Mouse (Mus musculus): Measurements from ENCODE around the gene P2ry12. TPM values are rescaled to one million over a fixed set of nuclear protein-coding genes. Genes with fewer than 3 reads are reported as not detected.
A peak's percentile ranks its signal among the peaks of the same experiment; 100 is the strongest.

P2ry12 gene
- polyA plus RNA-seq, 1 experiment from 2014 or later = 2.2 TPM

DNA sequence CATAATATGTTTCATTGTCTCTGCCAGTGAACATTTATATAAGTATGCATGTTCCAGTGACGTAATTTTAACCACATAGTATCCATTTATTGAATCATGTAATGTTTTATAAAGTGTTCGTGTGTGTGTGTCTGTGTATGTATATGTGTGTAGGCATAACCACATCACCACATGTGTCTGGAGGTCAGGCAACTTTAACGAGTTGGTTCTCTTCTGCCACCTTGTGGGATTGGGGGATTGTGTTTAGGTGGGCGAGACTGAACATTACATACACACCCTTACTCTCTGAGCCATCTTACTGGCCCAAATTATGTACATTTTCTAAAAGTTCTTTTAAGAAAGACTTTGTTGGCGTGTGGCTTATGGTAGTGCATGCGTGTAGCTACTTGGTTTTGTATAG lies 94.2 kb downstream of the P2ry12 start:
- H3K4me2 ChIP-seq (replicated peaks; ENCODE audit: low read depth) = no peak overlapping the region
- no peaks in the 10 kb centered on the region for H3K4me1 ChIP-seq (replicated peaks; ENCODE audit: control insufficient read depth, insufficient read depth, low read length)
- peak; percentile 39 for TF ChIP-seq CTCF (IDR thresholded peaks at IDR 0.05; ENCODE audit: low read depth)
- no peak overlapping the region for H3K27ac ChIP-seq (ENCODE audit: low read depth, low read length)
- no peaks in the 10 kb centered on the region for H3K27me3 ChIP-seq (replicated peaks; ENCODE audit: control insufficient read depth, insufficient read depth, low read length)
- no peak overlapping the region for H3K4me3 ChIP-seq (ENCODE audit: low read depth, low read length)
- no peaks in the 10 kb centered on the region for H3K36me3 ChIP-seq (ENCODE audit: control insufficient read depth, insufficient read depth)
- H3K9me3 ChIP-seq (ENCODE audit: control insufficient read depth) = no peaks in the 10 kb centered on the region
- H3K9ac ChIP-seq (ENCODE audit: low read depth, low read length) = no peak overlapping the region
- WGBS = 83% methylated on average over 6 of the region's 6 CpGs
- ATAC-seq = no peak

DNA sequence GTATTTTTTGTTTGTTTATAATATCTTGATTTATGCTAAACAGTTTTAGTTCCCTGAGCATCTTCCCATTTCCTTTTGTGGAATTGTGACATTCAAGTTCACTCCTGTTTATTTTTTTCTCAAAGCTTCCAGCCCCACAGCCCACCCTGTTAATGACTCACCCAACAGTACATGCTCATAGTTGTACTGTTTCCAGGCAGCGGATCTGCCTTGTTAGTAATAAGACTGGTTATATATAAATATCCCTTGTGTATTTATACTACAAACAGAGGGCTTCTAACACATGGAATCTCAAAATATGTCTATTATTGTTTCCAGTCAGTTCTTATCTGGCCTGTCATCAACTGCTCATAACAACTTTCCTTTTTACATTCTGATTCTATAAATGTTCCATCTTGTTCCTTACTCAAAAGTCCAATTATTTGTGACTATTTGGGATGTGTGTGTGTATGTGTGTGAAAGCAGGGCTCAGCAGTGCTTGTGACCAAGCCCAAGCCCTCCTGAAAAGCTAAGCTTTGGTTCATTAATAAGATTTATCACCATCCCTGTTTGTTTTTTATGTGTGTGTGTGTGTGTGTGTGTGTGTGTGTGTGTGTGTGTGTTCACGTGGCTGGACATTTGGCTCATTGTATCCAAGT lies 95.1 kb downstream of the P2ry12 start:
- WGBS = 64% methylated on average over 2 of the region's 2 CpGs
- ATAC-seq = no peak
- no peaks in the 10 kb centered on the region for H3K27me3 ChIP-seq (replicated peaks; ENCODE audit: control insufficient read depth, insufficient read depth, low read length)

More for the DNA sequence above, 95.1 kb downstream of the P2ry12 start:
- Histone ChIP-seq H3K9ac (ENCODE audit: low read depth, low read length) (no peak overlapping the region), H3K9me3 (ENCODE audit: control insufficient read depth) (no peaks in the 10 kb centered on the region), H3K27ac (ENCODE audit: low read depth, low read length) (no peak overlapping the region), H3K4me1 (replicated peaks; ENCODE audit: control insufficient read depth, insufficient read depth, low read length) (no peaks in the 10 kb centered on the region), H3K4me2 (replicated peaks; ENCODE audit: low read depth) (no peak overlapping the region), H3K36me3 (ENCODE audit: control insufficient read depth, insufficient read depth) (no peaks in the 10 kb centered on the region), H3K4me3 (ENCODE audit: low read depth, low read length) (no peak overlapping the region)
- no peak for TF ChIP-seq CTCF (IDR thresholded peaks at IDR 0.05; ENCODE audit: low read depth)

Other genes with a start within 250 kb of the P2ry12 start
- gene Gpr171, start 161.1 kb downstream of the P2ry12 start, polyA plus RNA-seq (2015; fragmentation: Nextera tagmentation; extraction: Ambion mirVana) = 0.51 and 0.57 TPM in 2 replicates
- gene P2ry14, start 109.3 kb downstream of the P2ry12 start, polyA plus RNA-seq (2015; fragmentation: Nextera tagmentation; extraction: Ambion mirVana) = 20.3 and 21.5 TPM in 2 replicates
- gene Gpr87, start 67.8 kb downstream of the P2ry12 start, polyA plus RNA-seq (2015; fragmentation: Nextera tagmentation; extraction: Ambion mirVana) = not detected in 2 replicates
- gene P2ry13, start 52.0 kb downstream of the P2ry12 start, polyA plus RNA-seq (2015; fragmentation: Nextera tagmentation; extraction: Ambion mirVana) = 0.94 and 1.2 TPM in 2 replicates
- gene Igsf10, start 81.5 kb upstream of the P2ry12 start, polyA plus RNA-seq (2015; fragmentation: Nextera tagmentation; extraction: Ambion mirVana) = 2.8 and 3.3 TPM in 2 replicates